In genomic region chr4:134506713-134507112, GRCm38 (mm10) we compare ENCODE assay signal across 21 mouse cellular contexts. TPM values are rescaled to one million over a fixed set of nuclear protein-coding genes. Genes with fewer than 3 reads are reported as not detected.
DNase-seq lines count a peak whose midpoint lies in the region; ATAC-seq and TF ChIP-seq lines count a peak whose summit lies in the region.
"Had no signal": no experiment of that assay in that cellular context is flagged by ENCODE, and none has a peak within 500 bp of the region (broad histone marks: within the 10 kb centered on the region; RNA-seq: fewer than 3 reads in every experiment).

No protein-coding gene starts in this region.

- TF ChIP-seq EP300 in ES-Bruce4 (IDR thresholded peaks at IDR 0.05; ENCODE audit: insufficient read depth, low read depth, low read length): no peak
- TF ChIP-seq EP300 in liver, embryonic 14.5 days (IDR thresholded peaks at IDR 0.05; ENCODE audit: low read depth): no peak

- no peak for DNase-seq in layer of hippocampus, adult 2 months (ENCODE audit: low spot score in 2 of 2)
- DNase-seq in layer of hippocampus, adult 18-20 months (ENCODE audit: low spot score in 2 of 2): no peak
- DNase-seq in liver, embryonic 14.5 days (ENCODE audit: low read depth in 3 of 3, low spot score in 3 of 3): no peak
- DNase-seq in midbrain, embryonic 10.5 days (ENCODE audit: low spot score): no peak
- DNase-seq: adrenal gland, postnatal 14 days; cerebellum, adult 2 months; cerebellum, postnatal 14 days; gastrocnemius, postnatal 10 days; heart, adult 2 months had no signal

- no peak overlapping the region for H3K4me3 ChIP-seq in layer of hippocampus, adult 2 months
- peak overlapping the region; percentile 33 for H3K4me3 ChIP-seq in megakaryocyte, embryonic 14.5 days (replicated peaks)
- peak overlapping the region; percentile 44 for H3K4me3 ChIP-seq in ES-Bruce4 (ENCODE audit: low read depth, low read length)
- no peak overlapping the region for H3K4me3 ChIP-seq in liver, embryonic 14.5 days (ENCODE audit: insufficient read depth in 1 of 2, low read depth in 2 of 2, low read length in 2 of 2)
- H3K4me3 ChIP-seq in intestine, postnatal 0 days (ENCODE audit: low read depth, low read length): no peak overlapping the region
- no peak overlapping the region for H3K4me3 ChIP-seq in midbrain, embryonic 10.5 days
- H3K4me3 ChIP-seq: embryonic facial prominence, embryonic 12.5 days; forebrain, embryonic 15.5 days; heart, adult 2 months; heart, embryonic 12.5 days; hindbrain, embryonic 10.5 days had no signal

- H3K4me1 ChIP-seq in megakaryocyte, embryonic 14.5 days: peaks cover 63% of the 10 kb centered on the region
- no peaks in the 10 kb centered on the region for H3K4me1 ChIP-seq in ES-Bruce4 (ENCODE audit: control insufficient read depth, insufficient read depth, low read length)
- peaks cover 38 to 47% of the 10 kb centered on the region in 2 experiments for H3K4me1 ChIP-seq in liver, embryonic 14.5 days (replicated peaks; ENCODE audit: control insufficient read depth in 2 of 2, insufficient read depth in 2 of 2, low read length in 1 of 2)
- no peaks in the 10 kb centered on the region for H3K4me1 ChIP-seq in intestine, postnatal 0 days (replicated peaks; ENCODE audit: control insufficient read depth, insufficient read depth, low read length)
- H3K4me1 ChIP-seq in midbrain, embryonic 10.5 days: peaks cover 16% of the 10 kb centered on the region
- H3K4me1 ChIP-seq: heart, embryonic 12.5 days had no signal

- 88% methylated on average over 19 of the region's 19 CpGs for WGBS in liver, embryonic 14.5 days (ENCODE audit: insufficient replicate concordance)
- 87% methylated on average over 19 of the region's 19 CpGs for WGBS in intestine, postnatal 0 days
- WGBS in midbrain, embryonic 10.5 days: 89% methylated on average over 19 of the region's 19 CpGs

- no peak for TF ChIP-seq CTCF in layer of hippocampus, adult 2 months (conservative IDR thresholded peaks at IDR 0.05)
- TF ChIP-seq CTCF in ES-Bruce4 (IDR thresholded peaks at IDR 0.05; ENCODE audit: low read depth, low read length): no peak
- no peak for TF ChIP-seq CTCF in liver, embryonic 14.5 days (IDR thresholded peaks at IDR 0.05; ENCODE audit: low read depth)
- TF ChIP-seq CTCF in intestine, postnatal 0 days (IDR thresholded peaks at IDR 0.05; ENCODE audit: low read depth): no peak

- ATAC-seq in megakaryocyte, adult 5-6 weeks (ENCODE audit: poor library complexity, severe bottlenecking): no peak
- ATAC-seq in liver, embryonic 14.5 days (ENCODE audit: insufficient read depth): no peak
- ATAC-seq in intestine, postnatal 0 days: no peak
- ATAC-seq: activated CD4-positive, CD25-positive, alpha-beta regulatory T cell, adult 4 months; forebrain, embryonic 15.5 days; Patski had no signal

- H3K9ac ChIP-seq in ES-Bruce4 (ENCODE audit: low read depth, poor library complexity, severe bottlenecking): peak overlapping the region; percentile 52
- no peak overlapping the region for H3K9ac ChIP-seq in liver, embryonic 14.5 days (replicated peaks)
- no peak overlapping the region for H3K9ac ChIP-seq in intestine, postnatal 0 days (ENCODE audit: low read depth, low read length)
- H3K9ac ChIP-seq: embryonic facial prominence, embryonic 12.5 days; forebrain, embryonic 15.5 days; heart, embryonic 12.5 days; hindbrain, embryonic 14.5 days had no signal

- peak overlapping the region; percentile 40; the same call in 1 of the 2 replicates for H3K27ac ChIP-seq in layer of hippocampus, adult 2 months
- H3K27ac ChIP-seq in ES-Bruce4 (ENCODE audit: insufficient read depth, low read length): no peak overlapping the region
- H3K27ac ChIP-seq in liver, embryonic 14.5 days: peak overlapping the region; percentile 49
- no peak overlapping the region for H3K27ac ChIP-seq in intestine, postnatal 0 days (ENCODE audit: low read depth, low read length)
- H3K27ac ChIP-seq in midbrain, embryonic 10.5 days (replicated peaks): no peak overlapping the region
- H3K27ac ChIP-seq: embryonic facial prominence, embryonic 12.5 days; forebrain, embryonic 15.5 days; heart, adult 2 months; hindbrain, embryonic 14.5 days had no signal

- no peak for TF ChIP-seq POLR2A in ES-Bruce4 (IDR thresholded peaks at IDR 0.05; ENCODE audit: insufficient read depth, low read length)

- H3K4me2 ChIP-seq in liver, embryonic 14.5 days (ENCODE audit: low read depth): no peak overlapping the region
- no peak overlapping the region for H3K4me2 ChIP-seq in intestine, postnatal 0 days (replicated peaks; ENCODE audit: low read depth)
- H3K4me2 ChIP-seq: embryonic facial prominence, embryonic 12.5 days; forebrain, embryonic 15.5 days; heart, embryonic 12.5 days; hindbrain, embryonic 14.5 days had no signal

- peaks cover 20% of the 10 kb centered on the region for H3K9me3 ChIP-seq in megakaryocyte, embryonic 14.5 days
- H3K9me3 ChIP-seq in ES-Bruce4 (replicated peaks; ENCODE audit: control insufficient read depth, insufficient read depth, low read length, poor library complexity, severe bottlenecking): no peaks in the 10 kb centered on the region
- no peaks in the 10 kb centered on the region for H3K9me3 ChIP-seq in liver, embryonic 14.5 days (ENCODE audit: control insufficient read depth, low read length)
- H3K9me3 ChIP-seq in intestine, postnatal 0 days (ENCODE audit: control insufficient read depth): no peaks in the 10 kb centered on the region
- no peaks in the 10 kb centered on the region for H3K9me3 ChIP-seq in midbrain, embryonic 10.5 days (replicated peaks)
- H3K9me3 ChIP-seq: embryonic facial prominence, embryonic 12.5 days; forebrain, embryonic 15.5 days; heart, embryonic 12.5 days; hindbrain, embryonic 10.5 days had no signal

- peaks cover 65% of the 10 kb centered on the region for H3K36me3 ChIP-seq in megakaryocyte, embryonic 14.5 days (replicated peaks; ENCODE audit: low read length)
- H3K36me3 ChIP-seq in ES-Bruce4 (ENCODE audit: control insufficient read depth, insufficient read depth, low read length, poor library complexity, severe bottlenecking): no peaks in the 10 kb centered on the region
- H3K36me3 ChIP-seq in liver, embryonic 14.5 days (replicated peaks; ENCODE audit: control insufficient read depth, insufficient read depth, low read depth): no peaks in the 10 kb centered on the region
- H3K36me3 ChIP-seq in intestine, postnatal 0 days (ENCODE audit: control insufficient read depth, insufficient read depth): peaks cover 19% of the 10 kb centered on the region
- H3K36me3 ChIP-seq in midbrain, embryonic 10.5 days: no peaks in the 10 kb centered on the region
- H3K36me3 ChIP-seq: embryonic facial prominence, embryonic 12.5 days had no signal

- H3K27me3 ChIP-seq in megakaryocyte, embryonic 14.5 days (replicated peaks): no peaks in the 10 kb centered on the region
- no peaks in the 10 kb centered on the region for H3K27me3 ChIP-seq in ES-Bruce4 (ENCODE audit: control insufficient read depth, insufficient read depth, low read length, poor library complexity, severe bottlenecking)
- no peaks in the 10 kb centered on the region for H3K27me3 ChIP-seq in liver, embryonic 14.5 days (ENCODE audit: control insufficient read depth, insufficient read depth, low read length)
- no peaks in the 10 kb centered on the region for H3K27me3 ChIP-seq in intestine, postnatal 0 days (replicated peaks; ENCODE audit: control insufficient read depth, insufficient read depth, low read length)
- H3K27me3 ChIP-seq in midbrain, embryonic 10.5 days (ENCODE audit: low read depth, poor library complexity, severe bottlenecking): no peaks in the 10 kb centered on the region
- H3K27me3 ChIP-seq: CH12.LX; embryonic facial prominence, embryonic 12.5 days; forebrain, embryonic 15.5 days; heart, embryonic 12.5 days; Patski had no signal

RNA-seq across cellular contexts. Expression of gene Aunip, which starts 4.1 kb away (rescaled TPM):
- total RNA-seq in layer of hippocampus, adult 2 months (2021): under 1 TPM; 0.56 to 0.67 TPM
- under 1 TPM; 0.36 to 0.57 TPM for total RNA-seq in layer of hippocampus, adult 18-20 months (2021)
- polyA plus RNA-seq in megakaryocyte, embryonic 14.5 days (2012; ENCODE audit: insufficient read depth, low replicate concordance): 0.54 TPM in 1 of 2 replicates, not detected in the other
- 3.7 and 3.9 TPM in 2 replicates for total RNA-seq in megakaryocyte, adult 5-6 weeks (2015)
- 12.6 and 17.0 TPM in 2 replicates for total RNA-seq in megakaryocyte, adult 5-6 weeks (2017)
- 32.4 and 38.3 TPM in 2 replicates for polyA plus RNA-seq in ES-Bruce4 (2011; ENCODE audit: insufficient read depth, insufficient read length, low read depth, missing spikeins)
- polyA plus RNA-seq in liver, embryonic 14.5 days (2012; rRNA removed): 13.5 and 21.0 TPM in 2 replicates
- 7.6 and 10.2 TPM in 2 replicates for polyA plus RNA-seq in liver, embryonic 14.5 days (2014; fragmentation: Nextera tagmentation; extraction: Ambion mirVana)
- polyA plus RNA-seq in intestine, postnatal 0 days (2015; fragmentation: Nextera tagmentation; extraction: Ambion mirVana): 3.8 TPM in 2 replicates
- 25.5 and 28.6 TPM in 2 replicates for polyA plus RNA-seq in midbrain, embryonic 10.5 days (2016; fragmentation: Nextera tagmentation; extraction: Ambion mirVana)
- polyA plus RNA-seq: heart, adult 2 months had no signal

RNA-seq across cellular contexts. Expression of gene Paqr7, which starts 10.2 kb away (rescaled TPM):
- total RNA-seq in layer of hippocampus, adult 2 months (2021): 10 to 100 TPM; 60.2 to 64.7 TPM
- 10 to 100 TPM; 60.9 to 67.1 TPM for total RNA-seq in layer of hippocampus, adult 18-20 months (2021)
- 41.9 and 45.9 TPM in 2 replicates for polyA plus RNA-seq in megakaryocyte, embryonic 14.5 days (2012; ENCODE audit: insufficient read depth, low replicate concordance)
- total RNA-seq in megakaryocyte, adult 5-6 weeks (2015): 10.7 and 11.7 TPM in 2 replicates
- 17.0 and 17.6 TPM in 2 replicates for total RNA-seq in megakaryocyte, adult 5-6 weeks (2017)
- 1.5 and 3.4 TPM in 2 replicates for polyA plus RNA-seq in ES-Bruce4 (2011; ENCODE audit: insufficient read depth, insufficient read length, low read depth, missing spikeins)
- 4.1 and 5.7 TPM in 2 replicates for polyA plus RNA-seq in liver, embryonic 14.5 days (2012; rRNA removed)
- 1.9 and 2.3 TPM in 2 replicates for polyA plus RNA-seq in liver, embryonic 14.5 days (2014; fragmentation: Nextera tagmentation; extraction: Ambion mirVana)
- polyA plus RNA-seq in intestine, postnatal 0 days (2015; fragmentation: Nextera tagmentation; extraction: Ambion mirVana): 62.6 and 70.3 TPM in 2 replicates
- polyA plus RNA-seq in midbrain, embryonic 10.5 days (2016; fragmentation: Nextera tagmentation; extraction: Ambion mirVana): 3.5 and 3.6 TPM in 2 replicates

RNA-seq across cellular contexts. Expression of gene Mtfr1l, which starts 28.5 kb away (rescaled TPM):
- 10 to 100 TPM; 69.3 to 72.5 TPM for total RNA-seq in layer of hippocampus, adult 2 months (2021)
- 10 to 100 TPM; 69.0 to 70.7 TPM for total RNA-seq in layer of hippocampus, adult 18-20 months (2021)
- polyA plus RNA-seq in megakaryocyte, embryonic 14.5 days (2012; ENCODE audit: insufficient read depth, low replicate concordance): 46.4 and 106 TPM in 2 replicates
- 40.4 and 48.1 TPM in 2 replicates for total RNA-seq in megakaryocyte, adult 5-6 weeks (2015)
- 33.6 and 38.3 TPM in 2 replicates for total RNA-seq in megakaryocyte, adult 5-6 weeks (2017)
- 50.5 and 51.9 TPM in 2 replicates for polyA plus RNA-seq in ES-Bruce4 (2011; ENCODE audit: insufficient read depth, insufficient read length, low read depth, missing spikeins)
- polyA plus RNA-seq in liver, embryonic 14.5 days (2012; rRNA removed): 27.0 and 28.4 TPM in 2 replicates
- polyA plus RNA-seq in liver, embryonic 14.5 days (2014; fragmentation: Nextera tagmentation; extraction: Ambion mirVana): 41.6 and 48.5 TPM in 2 replicates
- 84.5 and 88.1 TPM in 2 replicates for polyA plus RNA-seq in intestine, postnatal 0 days (2015; fragmentation: Nextera tagmentation; extraction: Ambion mirVana)
- 120 and 127 TPM in 2 replicates for polyA plus RNA-seq in midbrain, embryonic 10.5 days (2016; fragmentation: Nextera tagmentation; extraction: Ambion mirVana)

RNA-seq across cellular contexts. Expression of gene Stmn1, which starts 38.6 kb away (rescaled TPM):
- total RNA-seq in layer of hippocampus, adult 2 months (2021): 100 to 1,000 TPM; 362 to 369 TPM
- 100 to 1,000 TPM; 373 to 429 TPM for total RNA-seq in layer of hippocampus, adult 18-20 months (2021)
- 7.4 and 115 TPM in 2 replicates for polyA plus RNA-seq in megakaryocyte, embryonic 14.5 days (2012; ENCODE audit: insufficient read depth, low replicate concordance)
- total RNA-seq in megakaryocyte, adult 5-6 weeks (2015): 563 and 570 TPM in 2 replicates
- total RNA-seq in megakaryocyte, adult 5-6 weeks (2017): 790 and 821 TPM in 2 replicates
- polyA plus RNA-seq in ES-Bruce4 (2011; ENCODE audit: insufficient read depth, insufficient read length, low read depth, missing spikeins): 266 and 270 TPM in 2 replicates
- 46.2 and 104 TPM in 2 replicates for polyA plus RNA-seq in liver, embryonic 14.5 days (2012; rRNA removed)
- 404 and 464 TPM in 2 replicates for polyA plus RNA-seq in liver, embryonic 14.5 days (2014; fragmentation: Nextera tagmentation; extraction: Ambion mirVana)
- 398 and 412 TPM in 2 replicates for polyA plus RNA-seq in intestine, postnatal 0 days (2015; fragmentation: Nextera tagmentation; extraction: Ambion mirVana)
- 2,607 and 3,209 TPM in 2 replicates for polyA plus RNA-seq in midbrain, embryonic 10.5 days (2016; fragmentation: Nextera tagmentation; extraction: Ambion mirVana)

RNA-seq across cellular contexts. Expression of gene Selenon, which starts 45.3 kb away (rescaled TPM):
- 10 to 100 TPM; 17.3 to 19.7 TPM for total RNA-seq in layer of hippocampus, adult 2 months (2021)
- 10 to 100 TPM; 18.1 to 20.0 TPM for total RNA-seq in layer of hippocampus, adult 18-20 months (2021)
- polyA plus RNA-seq in megakaryocyte, embryonic 14.5 days (2012; ENCODE audit: insufficient read depth, low replicate concordance): 7.1 and 9.1 TPM in 2 replicates
- total RNA-seq in megakaryocyte, adult 5-6 weeks (2015): 24.9 and 25.4 TPM in 2 replicates
- 6.3 and 8.2 TPM in 2 replicates for total RNA-seq in megakaryocyte, adult 5-6 weeks (2017)
- 21.6 and 23.0 TPM in 2 replicates for polyA plus RNA-seq in ES-Bruce4 (2011; ENCODE audit: insufficient read depth, insufficient read length, low read depth, missing spikeins)
- 3.6 and 4.6 TPM in 2 replicates for polyA plus RNA-seq in liver, embryonic 14.5 days (2012; rRNA removed)
- 1.9 and 3.4 TPM in 2 replicates for polyA plus RNA-seq in liver, embryonic 14.5 days (2014; fragmentation: Nextera tagmentation; extraction: Ambion mirVana)
- 5.7 and 6.8 TPM in 2 replicates for polyA plus RNA-seq in intestine, postnatal 0 days (2015; fragmentation: Nextera tagmentation; extraction: Ambion mirVana)
- 8.4 and 8.6 TPM in 2 replicates for polyA plus RNA-seq in midbrain, embryonic 10.5 days (2016; fragmentation: Nextera tagmentation; extraction: Ambion mirVana)

Comparison
In these comparisons a context has a peak if more than half of its experiments do, and no peak if none do; other contexts are left out.
1. H3K27ac ChIP-seq: peak in layer of hippocampus, adult 2 months (single experiment) and liver, embryonic 14.5 days (single experiment); none in ES-Bruce4 (single experiment), intestine, postnatal 0 days (single experiment) and midbrain, embryonic 10.5 days (single experiment).
2. H3K4me3 ChIP-seq: peak in megakaryocyte, embryonic 14.5 days (single experiment) and ES-Bruce4 (single experiment); none in layer of hippocampus, adult 2 months (single experiment), liver, embryonic 14.5 days (0 of 2), intestine, postnatal 0 days (single experiment) and midbrain, embryonic 10.5 days (single experiment).